Mouse (Mus musculus): ENCODE results near the gene Snd1. TPM values are rescaled to one million over a fixed set of nuclear protein-coding genes. Genes with fewer than 3 reads are reported as not detected.

The Snd1 gene
- polyA plus RNA-seq, 1 experiment from 2014 or later: 110 TPM

Other genes starting within 250 kb of the Snd1 start
- 22.0 and 22.8 TPM in 2 replicates for gene Zfp800, start 77.1 kb upstream of the Snd1 start, polyA plus RNA-seq (2016; fragmentation: Nextera tagmentation; extraction: Ambion mirVana)
- 269 and 281 TPM in 2 replicates for gene Arf5, start 51.6 kb upstream of the Snd1 start, polyA plus RNA-seq (2016; fragmentation: Nextera tagmentation; extraction: Ambion mirVana)
- gene Fscn3, start 47.4 kb upstream of the Snd1 start, polyA plus RNA-seq (2016; fragmentation: Nextera tagmentation; extraction: Ambion mirVana): 0.14 TPM in 1 of 2 replicates, not detected in the other
- gene Gcc1, start 46.7 kb upstream of the Snd1 start, polyA plus RNA-seq (2016; fragmentation: Nextera tagmentation; extraction: Ambion mirVana): 10.6 and 11.2 TPM in 2 replicates
- 0.12 TPM in 1 of 2 replicates, not detected in the other for gene Pax4, start 25.8 kb upstream of the Snd1 start, polyA plus RNA-seq (2016; fragmentation: Nextera tagmentation; extraction: Ambion mirVana)